24 mouse cellular contexts compared by ENCODE assay signal in the genomic region with DNA sequence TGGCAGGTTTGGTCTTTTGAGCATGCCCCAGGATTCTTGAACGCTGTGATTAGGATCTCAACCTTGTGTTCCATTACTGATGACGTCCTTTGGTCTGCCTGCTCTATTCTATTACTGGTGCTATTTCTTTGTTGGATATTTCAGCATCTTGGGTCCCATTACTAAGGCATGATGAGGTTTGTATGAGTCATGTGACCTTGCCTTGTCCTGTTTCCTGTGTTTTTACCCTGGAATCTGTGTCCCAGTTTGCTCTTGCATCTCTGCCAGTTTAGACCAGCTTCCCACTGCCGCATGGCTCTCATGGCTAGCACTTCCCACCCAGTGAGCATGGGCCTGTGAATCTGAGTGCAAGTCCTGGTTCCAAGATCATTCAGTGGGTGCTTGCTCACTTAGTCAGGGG. TPM values are rescaled to one million over a fixed set of nuclear protein-coding genes. Genes with fewer than 3 reads are reported as not detected.
"Had no signal": no experiment of that assay in that cellular context is flagged by ENCODE, and none has a peak within 500 bp of the region (broad histone marks: within the 10 kb centered on the region; RNA-seq: fewer than 3 reads in every experiment).

No protein-coding gene starts in this region.

- H3K36me3 ChIP-seq: lung, embryonic 15.5 days; midbrain, embryonic 10.5 days; midbrain, embryonic 12.5 days; midbrain, embryonic 15.5 days; neural tube, embryonic 13.5 days; neural tube, embryonic 15.5 days had no signal

- DNase-seq: liver, postnatal 0 days; lung, adult 2 months; lung, postnatal 14 days; lung, postnatal 36 days; retina, postnatal 1 day; right cerebral cortex, adult 18-20 months; right cerebral cortex, postnatal 25 days; right cerebral cortex, postnatal 4 days; spleen, adult 18-20 months; thymus, adult 18-20 months; thymus, postnatal 14 days; thymus, postnatal 36 days had no signal

- H3K4me3 ChIP-seq: lung, embryonic 15.5 days; megakaryocyte, embryonic 14.5 days; midbrain, embryonic 10.5 days; midbrain, embryonic 12.5 days; midbrain, embryonic 15.5 days; neural tube, embryonic 13.5 days; neural tube, embryonic 15.5 days had no signal

- H3K9me3 ChIP-seq: lung, embryonic 15.5 days; midbrain, embryonic 10.5 days; midbrain, embryonic 12.5 days; midbrain, embryonic 15.5 days had no signal

- H3K27ac ChIP-seq: lung, embryonic 15.5 days; macrophage; midbrain, embryonic 10.5 days; midbrain, embryonic 12.5 days; midbrain, embryonic 15.5 days; neural tube, embryonic 13.5 days; neural tube, embryonic 15.5 days had no signal

- H3K4me1 ChIP-seq: lung, embryonic 15.5 days; midbrain, embryonic 10.5 days; midbrain, embryonic 12.5 days; midbrain, embryonic 15.5 days; neural tube, embryonic 13.5 days; neural tube, embryonic 15.5 days had no signal

- ATAC-seq: liver, postnatal 0 days; lung, postnatal 0 days; midbrain, embryonic 15.5 days had no signal

- H3K4me2 ChIP-seq: lung, embryonic 15.5 days; midbrain, embryonic 12.5 days; midbrain, embryonic 15.5 days; neural tube, embryonic 13.5 days; neural tube, embryonic 15.5 days had no signal

- H3K27me3 ChIP-seq: lung, embryonic 15.5 days; midbrain, embryonic 12.5 days; midbrain, embryonic 15.5 days; neural tube, embryonic 13.5 days; neural tube, embryonic 15.5 days had no signal

- H3K9ac ChIP-seq: liver, postnatal 0 days; lung, embryonic 15.5 days; midbrain, embryonic 12.5 days; midbrain, embryonic 15.5 days; neural tube, embryonic 13.5 days; neural tube, embryonic 15.5 days had no signal

RNA-seq across cellular contexts. Expression of gene Gm20721, which starts 45.4 kb away (rescaled TPM):
- total RNA-seq: midbrain, postnatal 0 days had no signal
- polyA plus RNA-seq: lung, adult 2 months; small intestine, adult 2 months had no signal

RNA-seq across cellular contexts. Expression of gene Tubb1, which starts 58.6 kb away (rescaled TPM):
- total RNA-seq: megakaryocyte progenitor cell, adult 5-6 weeks had no signal
- polyA plus RNA-seq: small intestine, adult 2 months had no signal
